Mouse (Mus musculus) olfactory bulb, adult 2 months (tissue): ENCODE data around the gene Kcnc3. TPM values are rescaled to one million over a fixed set of nuclear protein-coding genes. Genes with fewer than 3 reads are reported as not detected.

ENCODE experiments used
- H3K27ac ChIP-seq: fragments of 200-500 bp; 2 replicates; pipeline ENCODE4 v1.5.1; 2012; ENCODE audit warnings: low read depth, low read length; ENCODE audit not compliant: insufficient read depth
- H3K4me1 ChIP-seq: fragments of 200-500 bp; 2 replicates; pipeline ENCODE4 v1.6.1; 2012; ENCODE audit warnings: low read length; ENCODE audit not compliant: control insufficient read depth, insufficient read depth
- H3K4me3 ChIP-seq: fragments of 200-500 bp; 2 replicates; pipeline ENCODE4 v1.5.1; 2012; ENCODE audit warnings: mild to moderate bottlenecking, low read depth, low read length, moderate library complexity; ENCODE audit not compliant: insufficient read depth
- CTCF ChIP-seq: fragments of 200-500 bp; IDR thresholded peaks from 2 replicates; pipeline ENCODE4 v1.5.1; 2012; ENCODE audit warnings: low read depth, mild to moderate bottlenecking, low read length, moderate library complexity; ENCODE audit not compliant: insufficient read depth
- POLR2A ChIP-seq: fragments of 200-500 bp; IDR thresholded peaks from 2 replicates; pipeline ENCODE4 v1.6.1; 2012; ENCODE audit warnings: mild to moderate bottlenecking, low read depth, low read length, moderate library complexity; ENCODE audit not compliant: insufficient read depth
- WGBS: fragments of 180-500 bp; shearing (Covaris S2); methylation state at CpG from one replicate; pipeline ENCODE4 v1.1.7; 2018; 5-methylcytosine and 5-hydroxymethylcytosine counted together
- polyA plus RNA-seq: library from polyadenylated mRNA; stranded (reverse); fragments of >200 nt; gene quantifications from 2 replicates; pipeline ENCODE4 v1.2.4, GENCODE M21; 2012; ENCODE audit warnings: low replicate concordance; ENCODE audit not compliant: missing spikeins, insufficient read depth, insufficient read length

Gene Kcnc3
- polyA plus RNA-seq, 1 experiment = not detected

DNA sequence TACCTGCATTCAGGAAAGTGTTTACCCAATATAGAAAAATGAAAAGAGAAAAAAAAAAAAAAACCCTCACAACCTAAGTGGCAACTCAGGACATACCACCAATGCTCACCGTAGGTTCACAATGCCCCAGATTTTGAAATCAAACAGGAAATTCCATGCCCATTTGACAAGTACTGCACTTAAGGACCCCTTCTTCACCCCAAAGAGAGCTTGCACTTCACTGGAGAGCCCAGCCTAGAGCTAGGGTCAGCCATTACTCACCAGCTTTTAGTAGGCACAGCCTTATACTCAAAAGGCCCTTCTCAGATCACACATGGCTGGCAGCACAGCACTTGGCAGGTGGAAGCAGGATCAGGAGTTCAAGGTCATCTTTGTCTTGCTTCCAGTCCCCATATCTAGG is 7.3 kb upstream of the Kcnc3 start:
- Histone ChIP-seq H3K4me3 (no peak overlapping the region), H3K4me1 (peaks cover 15% of the 10 kb centered on the region), H3K27ac (no peak overlapping the region)
- WGBS = 93% methylated on average over 1 of the region's 1 CpGs
- TF ChIP-seq CTCF (no peak), POLR2A (no peak)

DNA sequence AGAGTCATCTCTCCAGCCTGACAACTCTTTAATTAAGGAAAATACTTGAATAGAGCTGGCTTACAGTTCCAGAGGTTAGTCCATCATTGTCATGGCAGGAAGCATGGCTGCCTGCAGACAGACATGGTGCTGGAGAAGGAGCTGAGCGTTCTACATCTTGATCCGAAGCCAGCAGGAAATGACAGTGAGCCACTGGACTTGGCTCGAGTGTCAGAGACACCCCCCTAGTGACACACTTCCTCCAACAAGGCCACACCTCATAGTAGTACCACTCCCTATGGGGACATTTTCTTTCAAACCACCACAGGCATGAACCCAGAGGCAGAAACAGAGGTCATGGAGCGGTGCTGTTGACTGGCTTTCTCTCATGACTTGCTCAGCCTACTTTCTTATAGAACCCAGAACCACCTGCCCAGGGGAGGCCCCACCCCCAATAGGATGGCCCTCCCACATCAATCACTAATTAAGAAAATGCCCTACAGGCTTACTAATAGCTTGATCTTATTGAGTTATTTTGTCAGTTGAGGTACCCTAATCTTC is 6.1 kb upstream of the Kcnc3 start:
- Histone ChIP-seq H3K4me1 (peaks cover 25% of the 10 kb centered on the region), H3K27ac (no peak overlapping the region), H3K4me3 (no peak overlapping the region)
- 87% methylated on average over 4 of the region's 4 CpGs for whole genome bisulfite sequencing
- TF ChIP-seq CTCF (no peak), POLR2A (no peak)

DNA sequence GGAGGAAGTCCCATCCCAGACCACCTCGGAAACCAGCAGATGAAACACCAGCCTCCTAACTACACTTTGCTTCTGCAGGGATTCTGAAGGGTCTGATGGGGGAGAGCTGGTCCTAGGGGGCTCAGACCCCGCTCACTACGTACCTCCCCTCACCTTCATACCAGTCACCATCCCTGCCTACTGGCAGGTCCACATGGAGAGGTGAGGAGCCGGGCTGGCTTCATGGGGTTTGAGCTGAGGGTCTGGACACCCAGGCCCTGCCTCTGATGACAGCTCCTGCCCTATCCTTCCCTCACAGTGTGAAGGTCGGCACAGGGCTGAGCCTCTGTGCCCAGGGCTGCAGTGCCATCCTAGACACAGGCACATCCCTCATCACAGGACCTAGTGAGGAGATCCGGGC is 5.5 kb upstream of the Kcnc3 start:
- TF ChIP-seq POLR2A (no peak), CTCF (no peak)
- Histone ChIP-seq H3K27ac (no peak overlapping the region), H3K4me1 (peaks cover 31% of the 10 kb centered on the region), H3K4me3 (no peak overlapping the region)
- WGBS = 92% methylated on average over 6 of the region's 6 CpGs

DNA sequence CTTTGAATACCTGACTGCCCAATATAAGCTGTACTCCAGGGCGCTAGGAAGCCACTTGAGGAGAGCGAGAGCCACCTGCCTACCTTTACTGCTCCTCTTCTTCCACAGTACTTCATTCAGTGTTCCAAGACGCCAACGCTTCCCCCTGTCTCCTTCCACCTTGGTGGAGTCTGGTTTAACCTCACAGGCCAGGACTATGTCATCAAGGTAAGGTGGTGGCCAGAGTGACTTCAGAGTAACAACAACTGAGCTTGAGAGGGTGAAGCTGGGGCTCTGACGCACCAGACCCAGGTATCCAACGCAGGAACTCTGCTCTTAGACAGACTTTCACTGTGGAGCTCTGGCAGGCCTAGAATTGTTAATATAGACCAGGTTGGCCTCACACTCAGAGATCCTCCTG is 4.9 kb upstream of the Kcnc3 start:
- no peak for TF ChIP-seq CTCF
- no peak for TF ChIP-seq POLR2A
- peaks cover 33% of the 10 kb centered on the region for H3K4me1 ChIP-seq
- H3K4me3 ChIP-seq = no peak overlapping the region
- H3K27ac ChIP-seq = no peak overlapping the region
- WGBS = 97% methylated on average over 6 of the region's 6 CpGs

DNA sequence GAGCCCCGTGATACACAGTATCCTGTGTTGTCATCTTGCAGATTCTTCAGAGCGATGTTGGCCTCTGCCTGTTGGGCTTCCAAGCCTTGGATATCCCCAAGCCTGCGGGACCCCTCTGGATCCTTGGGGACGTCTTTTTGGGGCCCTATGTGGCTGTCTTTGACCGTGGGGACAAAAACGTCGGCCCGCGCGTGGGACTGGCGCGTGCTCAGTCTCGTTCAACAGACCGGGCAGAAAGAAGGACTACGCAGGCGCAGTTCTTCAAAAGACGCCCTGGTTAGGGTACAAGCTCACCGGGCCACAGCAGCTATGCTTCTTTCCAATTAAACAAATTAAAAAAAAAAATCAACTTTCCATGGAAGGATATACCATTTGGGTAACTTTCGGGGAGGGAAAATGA is 3.9 kb upstream of the Kcnc3 start:
- 6% methylated on average over 19 of the region's 19 CpGs for WGBS
- TF ChIP-seq CTCF = no peak
- TF ChIP-seq POLR2A = no peak; the same call in none of the 2 replicates
- peak overlapping the region; percentile 96 for H3K27ac ChIP-seq
- H3K4me3 ChIP-seq = peak overlapping the region; percentile 90
- H3K4me1 ChIP-seq = peaks cover 33% of the 10 kb centered on the region

DNA sequence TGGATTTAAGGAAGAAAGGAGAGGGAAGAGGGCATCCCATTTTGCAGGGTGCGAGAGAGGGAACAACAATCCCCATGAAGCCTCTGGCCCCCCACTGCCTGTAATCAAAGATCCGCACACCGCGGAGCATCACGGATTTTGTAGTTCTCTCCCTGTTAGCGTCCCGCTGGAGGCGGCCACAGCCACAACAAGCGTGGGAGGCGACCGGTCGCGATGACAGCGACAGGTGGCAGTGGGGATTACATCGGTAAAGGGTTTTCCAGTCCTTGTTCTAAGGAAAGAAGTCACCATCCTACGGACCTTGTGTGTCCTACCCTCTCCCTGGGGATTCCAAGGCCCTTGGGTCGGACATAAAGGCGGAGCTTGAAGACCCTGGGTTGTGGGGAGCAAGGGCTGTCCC is 3.5 kb upstream of the Kcnc3 start:
- Histone ChIP-seq H3K27ac (peak overlapping the region; percentile 96), H3K4me3 (peak overlapping the region; percentile 90), H3K4me1 (peaks cover 36% of the 10 kb centered on the region)
- 1% methylated on average over 18 of the region's 18 CpGs for WGBS
- TF ChIP-seq POLR2A (no peak), CTCF (no peak)

DNA sequence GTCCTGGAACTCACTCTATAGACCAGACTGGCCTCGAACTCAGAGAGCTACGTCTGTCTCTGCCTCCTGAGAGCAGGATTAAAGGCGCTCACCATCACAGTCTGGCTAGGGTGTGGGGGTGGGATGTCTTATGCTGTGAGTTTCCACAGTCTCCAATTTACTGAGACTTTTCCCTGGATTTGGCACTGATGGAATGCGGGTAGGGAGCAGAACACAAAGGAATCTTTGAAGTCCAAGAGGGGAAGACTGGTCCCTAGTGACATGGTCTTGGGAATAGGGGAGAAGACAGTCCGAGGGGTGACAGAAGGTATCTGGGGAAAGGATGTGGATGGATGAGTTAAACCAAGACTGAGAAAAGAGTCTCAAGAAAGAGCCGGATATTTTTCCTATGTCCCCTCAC is 2.8 kb upstream of the Kcnc3 start:
- WGBS = 26% methylated on average over 6 of the region's 6 CpGs
- H3K27ac ChIP-seq = no peak overlapping the region
- peaks cover 42% of the 10 kb centered on the region for H3K4me1 ChIP-seq
- peak overlapping the region; percentile 90 for H3K4me3 ChIP-seq
- TF ChIP-seq CTCF (no peak), POLR2A (no peak)

DNA sequence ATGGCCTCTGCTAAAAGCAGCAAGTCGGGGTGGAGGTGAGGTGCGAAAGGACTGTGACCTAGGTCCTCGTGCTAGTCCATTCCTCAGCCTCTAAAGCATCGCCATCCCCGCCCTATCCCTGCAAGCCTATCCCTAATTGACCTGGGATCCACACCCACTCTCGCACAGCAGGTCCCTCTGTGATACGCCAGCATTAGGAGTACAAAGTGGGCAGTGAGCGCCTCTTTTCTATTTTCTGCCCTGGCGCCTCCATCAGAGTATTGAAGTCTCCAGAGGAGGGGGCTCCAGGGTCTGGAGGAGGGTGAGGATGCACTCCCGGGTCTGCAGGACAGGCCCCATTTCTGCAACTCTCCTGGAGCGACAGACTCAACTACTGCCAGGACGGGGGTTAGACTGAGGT is 2.1 kb upstream of the Kcnc3 start:
- peak overlapping the region; percentile 90 for H3K4me3 ChIP-seq
- TF ChIP-seq CTCF (no peak), POLR2A (no peak)
- 0 out of 2 replicates have a peak overlapping the region, but pooled peaks have one; percentile 45 for H3K27ac ChIP-seq
- WGBS = 11% methylated on average over 12 of the region's 12 CpGs
- H3K4me1 ChIP-seq = peaks cover 47% of the 10 kb centered on the region

DNA sequence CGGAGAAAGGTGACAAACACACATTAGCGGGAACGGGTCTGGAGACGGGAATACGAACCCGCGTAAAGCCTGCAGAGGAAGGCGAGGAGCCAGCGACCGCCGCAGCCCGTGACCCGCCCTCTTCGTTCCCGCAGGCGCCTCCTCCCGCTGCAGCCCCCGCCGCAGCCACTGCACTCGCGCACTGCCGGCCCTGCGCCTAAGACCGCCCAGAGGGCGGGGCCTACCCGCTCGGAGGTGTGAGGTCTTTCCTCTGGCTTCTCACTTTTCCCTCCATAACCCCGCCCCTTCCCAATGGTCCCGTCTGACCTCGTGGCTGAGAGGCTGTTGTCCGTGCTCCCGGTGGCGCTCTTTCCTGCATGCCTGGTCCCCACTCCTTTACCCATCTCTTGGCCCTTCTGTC is 1.3 kb upstream of the Kcnc3 start:
- Histone ChIP-seq H3K4me1 (peaks cover 52% of the 10 kb centered on the region), H3K4me3 (peak overlapping the region; percentile 90), H3K27ac (peak overlapping the region; percentile 47; the same call in 1 of the 2 replicates)
- TF ChIP-seq CTCF = peak; percentile 14; the same call in 1 of the 2 replicates
- 0 out of 2 replicates have a peak, but pooled peaks have one; percentile 34 for TF ChIP-seq POLR2A
- under 1% methylated on average over 33 of the region's 33 CpGs for WGBS
